Mouse (Mus musculus) heart, postnatal 14 days (tissue): Measurements from ENCODE around the gene Frmd4b. TPM values are rescaled to one million over a fixed set of nuclear protein-coding genes. Genes with fewer than 3 reads are reported as not detected.
A peak's percentile ranks its signal among the peaks of the same experiment; 100 is the strongest.
"Not testable (repeated sequence)": the region's sequence is repeated elsewhere in the genome, so short reads cannot be mapped to it uniquely, and the experiment has no call there.

Experiments used
- DNase-seq, 2 experiments: peaks; one replicate each; pipeline ENCODE4 v3.0.0; 2021 to 2022
- intact Hi-C: fragments of 180-260 bp; cut with DNase I; formaldehyde crosslinking; loops from one replicate; pipeline ENCODE4 v1.15.1; 2025
- total RNA-seq, 2 experiments: library from RNA; stranded (reverse); gene quantifications; 2 replicates each; pipeline ENCODE4 v1.2.3; 2021

Gene Frmd4b
- total RNA-seq, 2 experiments from 2014 or later, result 19.0 to 20.9 TPM

DNA sequence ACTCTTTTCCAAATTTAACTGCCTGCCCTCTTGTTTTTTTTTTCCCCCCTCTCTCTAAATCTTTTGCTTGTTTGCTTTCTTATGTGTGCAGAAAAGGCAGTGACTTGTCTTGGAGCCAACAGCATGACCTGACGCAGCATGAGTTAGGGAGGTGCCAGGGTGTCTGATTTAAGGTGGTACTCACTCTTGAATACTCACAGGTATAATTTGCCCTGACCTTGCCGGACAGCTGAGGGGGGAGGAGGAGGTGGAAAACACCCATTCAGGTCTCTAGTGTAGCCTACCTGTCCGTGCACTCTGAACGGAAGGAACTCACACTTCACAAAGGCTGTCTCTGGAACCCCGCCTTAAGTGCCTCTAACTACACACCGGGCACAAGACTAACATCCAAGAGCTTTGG is 338.5 kb downstream of the Frmd4b start:
- intact Hi-C loops, result loop anchor here (1.0 to 5.0 kb wide), 5 partner anchors 28 to 463 kb away; no protein-coding TSS in a partner anchor
- DNase-seq, result no peak

DNA sequence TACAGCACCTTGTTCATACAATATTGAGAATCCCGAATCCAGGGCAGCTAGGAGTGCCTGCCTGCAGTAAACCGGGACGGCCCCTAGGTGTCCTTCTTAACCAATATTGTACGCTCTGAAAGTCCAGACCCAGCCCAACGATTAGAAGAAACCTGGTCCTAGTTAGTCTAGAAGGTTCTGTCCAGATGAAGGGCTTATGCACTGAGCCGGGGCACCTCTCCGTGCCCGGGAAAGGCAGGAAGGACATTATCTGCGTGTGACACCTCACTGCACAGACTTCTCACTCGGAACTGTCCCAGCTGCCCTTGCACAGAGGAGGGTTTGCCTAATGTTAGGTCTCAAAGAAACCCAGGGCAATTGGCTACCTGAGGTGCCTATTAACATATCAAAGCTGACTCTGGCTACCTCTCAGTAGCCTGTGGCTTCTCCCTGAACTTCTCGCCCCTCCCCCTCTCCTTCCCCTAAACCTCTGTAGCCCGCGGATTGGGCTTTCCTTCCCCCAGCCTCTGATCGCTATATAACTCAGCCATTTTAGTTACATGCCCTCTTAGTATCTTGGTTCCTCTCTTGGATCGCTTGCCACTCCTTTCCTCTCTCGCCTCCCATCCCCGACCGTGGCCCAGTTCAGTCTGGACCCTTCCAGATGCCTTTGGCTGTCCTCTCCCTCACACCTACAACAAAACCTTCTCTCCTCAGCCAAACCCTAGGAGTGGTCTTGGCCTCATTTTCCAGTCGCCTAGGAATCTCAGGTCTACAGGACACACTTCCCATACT is 339.1 kb downstream of the Frmd4b start:
- intact Hi-C loops, result loop anchor here (1.0 to 5.0 kb wide), 5 partner anchors 27 to 464 kb away; no protein-coding TSS in a partner anchor
- DNase-seq, result peak; percentile 79 to 83

DNA sequence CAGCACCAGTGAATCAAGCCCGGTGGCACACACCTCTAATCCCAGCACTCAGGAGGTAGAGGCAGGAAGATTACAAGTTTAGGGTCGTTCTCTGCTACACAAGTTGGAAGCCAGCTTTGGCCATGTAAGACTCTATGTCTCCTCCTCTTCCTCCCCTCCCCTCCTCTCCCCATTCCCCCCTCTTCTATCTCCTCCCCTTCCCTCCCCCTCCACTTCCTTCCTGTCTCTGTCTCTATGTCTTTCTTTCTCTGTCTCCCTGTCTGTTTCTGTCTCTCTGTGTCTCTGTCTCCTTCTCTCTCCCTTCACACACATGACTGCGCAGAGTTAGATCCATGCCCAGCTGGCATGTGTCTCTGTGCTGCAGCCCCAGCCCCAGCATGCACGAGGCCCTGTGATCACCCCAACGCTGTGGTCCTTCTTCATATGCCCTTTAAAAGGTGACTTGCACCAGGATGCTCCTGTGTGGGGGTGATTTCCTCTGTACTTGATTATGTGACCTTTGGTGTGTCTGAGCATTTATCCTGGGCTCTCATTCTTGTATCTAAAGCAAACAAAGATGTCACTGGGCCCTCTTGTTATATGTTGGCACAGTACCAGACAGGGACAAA is 340.3 kb downstream of the Frmd4b start:
- no peak for DNase-seq
- intact Hi-C loops, result loop anchor here (5.0 kb wide), 1 partner anchor 465 kb away; no protein-coding TSS in a partner anchor

DNA sequence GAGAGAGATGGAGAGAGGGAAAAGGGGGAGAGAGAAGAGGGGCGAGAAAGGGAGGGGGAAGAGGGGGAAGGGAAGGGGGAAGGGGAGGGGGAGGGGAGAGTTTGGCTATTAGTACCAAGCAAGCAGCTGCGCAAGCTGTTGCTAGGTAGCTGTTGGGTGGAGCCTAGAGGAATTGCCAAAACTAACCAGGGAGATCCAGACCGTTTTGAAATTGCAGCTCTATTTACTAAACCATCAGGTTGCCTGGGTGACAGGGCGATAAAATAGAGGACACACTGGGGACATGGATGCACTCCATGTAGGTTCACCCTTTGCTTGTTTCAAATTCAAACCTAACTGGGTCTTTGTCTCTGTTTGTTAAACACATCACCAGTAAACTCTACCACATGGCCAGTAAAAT is 341.0 kb downstream of the Frmd4b start:
- peak; percentile 47 to 67 for DNase-seq
- intact Hi-C loops, result loop anchor here (5.0 kb wide), 1 partner anchor 466 kb away; no protein-coding TSS in a partner anchor

DNA sequence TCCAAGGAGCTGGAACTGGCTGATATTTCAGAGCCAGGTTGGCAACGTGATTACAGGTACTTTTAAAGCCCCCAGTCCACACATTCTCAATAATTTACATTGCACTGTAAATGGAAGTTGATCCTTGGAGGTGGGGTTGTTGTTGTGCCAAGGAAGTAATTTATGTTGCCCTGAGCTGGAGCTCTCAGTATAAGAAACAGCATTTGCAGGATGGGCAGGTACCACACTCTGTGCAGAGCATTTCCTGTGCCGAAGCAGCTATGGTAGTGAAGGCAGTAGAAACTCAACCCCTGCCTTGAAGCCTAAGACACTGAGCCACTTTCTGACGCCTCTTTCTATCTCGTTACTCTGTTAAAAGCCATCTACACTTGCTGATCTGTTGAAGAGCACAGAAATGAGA is 341.6 kb downstream of the Frmd4b start:
- no peak for DNase-seq
- intact Hi-C loops, result loop anchor here (5.0 kb wide), 1 partner anchor 467 kb away; no protein-coding TSS in a partner anchor

DNA sequence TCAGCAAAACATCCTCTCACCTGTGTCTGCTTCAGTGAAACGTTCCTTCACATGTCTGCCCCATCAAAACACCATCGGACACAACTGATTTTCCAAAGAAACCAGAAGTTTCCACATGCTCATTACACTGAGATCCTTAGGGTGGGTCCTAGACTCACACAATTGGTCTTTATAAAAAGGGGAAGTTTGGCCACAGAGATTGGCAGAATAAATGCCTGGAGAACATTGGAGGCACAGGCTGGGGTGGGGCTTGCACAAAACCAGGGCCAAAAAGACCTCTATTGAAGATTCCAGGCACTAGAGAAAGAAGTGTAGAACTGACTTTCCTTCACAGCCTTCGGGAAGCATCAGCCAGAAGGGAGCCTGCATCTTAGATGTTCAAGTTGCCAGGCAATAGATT is 343.6 kb downstream of the Frmd4b start:
- intact Hi-C loops, result no loop called here
- no peak for DNase-seq

DNA sequence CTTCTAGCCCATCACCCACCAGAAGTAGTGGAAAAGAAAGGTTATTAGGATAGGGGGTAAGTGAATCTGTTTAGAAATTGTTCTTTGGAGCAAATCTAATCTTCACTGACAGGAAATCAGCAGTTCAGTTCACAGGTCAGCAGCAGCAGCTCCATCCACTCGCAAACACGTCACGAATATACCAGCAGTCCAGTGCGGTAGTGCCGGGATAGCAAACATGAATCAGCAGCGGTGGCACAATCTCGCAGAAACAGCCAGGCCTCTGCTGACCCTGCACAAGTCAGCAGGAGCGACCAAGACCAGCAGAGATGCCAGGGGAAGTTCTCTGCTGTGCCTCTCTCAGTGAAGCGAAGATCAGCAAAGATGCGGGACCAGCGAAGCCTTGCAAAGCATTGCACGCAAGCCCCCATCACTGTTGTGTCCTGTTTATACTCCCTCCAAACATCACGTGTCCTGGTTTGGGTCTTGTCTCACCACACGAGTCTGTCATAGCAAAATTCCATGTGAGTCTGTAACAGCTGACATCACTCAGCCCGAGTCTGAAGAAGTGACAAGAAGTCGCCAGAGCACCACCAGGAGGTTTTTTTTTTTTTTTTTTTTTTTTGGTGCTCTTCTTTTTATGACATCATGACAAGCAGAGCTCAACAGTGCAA is 344.2 kb downstream of the Frmd4b start:
- intact Hi-C loops, result no loop called here
- no peak for DNase-seq

DNA sequence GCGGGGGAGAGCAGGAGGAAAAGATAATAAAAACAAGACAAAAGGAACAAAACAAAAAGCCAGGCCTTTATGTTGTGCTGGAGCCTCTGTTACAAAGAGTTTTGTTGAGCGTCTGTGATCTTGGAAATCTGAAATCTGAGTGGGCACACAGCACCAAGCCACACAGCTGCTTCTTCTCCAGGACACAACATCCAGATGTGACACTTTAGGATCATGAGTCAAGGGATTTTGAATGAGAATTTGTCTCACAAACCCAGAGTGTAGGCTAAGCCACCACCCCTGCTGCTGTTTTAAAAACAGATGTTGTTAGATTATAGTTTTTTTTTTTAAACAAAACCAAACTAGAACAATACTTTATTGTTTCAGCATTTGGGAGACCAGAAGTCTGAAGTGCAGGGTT is 345.0 kb downstream of the Frmd4b start:
- intact Hi-C loops, result no loop called here
- no peak for DNase-seq

DNA sequence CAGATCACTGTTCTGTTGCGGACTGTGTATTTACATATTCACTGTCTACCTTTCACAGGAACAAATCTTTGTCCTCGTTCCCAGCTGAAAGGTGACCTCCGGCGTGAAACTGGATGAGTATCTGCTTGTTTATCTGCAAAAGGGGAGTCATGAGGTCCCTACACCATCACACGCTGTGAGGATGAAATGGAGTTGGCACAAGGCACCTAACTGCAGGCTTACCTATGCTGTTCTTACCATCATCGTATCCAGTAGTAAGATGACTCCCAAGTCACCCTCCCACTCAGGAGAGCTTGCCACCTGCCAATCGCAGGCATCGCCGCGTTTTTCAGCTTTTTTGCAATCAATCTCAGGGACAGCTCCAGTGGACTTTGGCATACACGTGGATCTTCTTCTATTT is 347.7 kb downstream of the Frmd4b start:
- DNase-seq, result no peak
- intact Hi-C loops, result no loop called here

DNA sequence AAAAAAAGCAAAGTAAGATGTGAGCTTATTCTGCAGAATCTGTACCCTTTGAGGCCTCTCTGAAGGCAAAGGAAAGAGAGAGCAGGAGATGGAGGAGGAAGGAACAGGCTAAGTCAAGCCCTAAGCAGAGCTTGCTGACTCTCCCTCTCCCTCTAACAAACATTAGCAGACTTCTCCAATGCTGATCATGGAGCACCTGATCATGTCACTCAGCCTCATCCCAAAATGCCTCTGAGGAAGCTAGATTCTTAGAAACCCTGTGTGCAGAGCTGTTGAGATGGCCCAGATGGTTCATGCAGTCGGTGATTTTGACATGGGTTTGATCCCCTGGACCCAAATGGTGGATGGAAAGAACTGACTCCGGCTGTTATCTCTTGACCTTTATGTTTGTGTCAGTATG is 350.2 kb downstream of the Frmd4b start:
- intact Hi-C loops, result no loop called here
- DNase-seq, result no peak

DNA sequence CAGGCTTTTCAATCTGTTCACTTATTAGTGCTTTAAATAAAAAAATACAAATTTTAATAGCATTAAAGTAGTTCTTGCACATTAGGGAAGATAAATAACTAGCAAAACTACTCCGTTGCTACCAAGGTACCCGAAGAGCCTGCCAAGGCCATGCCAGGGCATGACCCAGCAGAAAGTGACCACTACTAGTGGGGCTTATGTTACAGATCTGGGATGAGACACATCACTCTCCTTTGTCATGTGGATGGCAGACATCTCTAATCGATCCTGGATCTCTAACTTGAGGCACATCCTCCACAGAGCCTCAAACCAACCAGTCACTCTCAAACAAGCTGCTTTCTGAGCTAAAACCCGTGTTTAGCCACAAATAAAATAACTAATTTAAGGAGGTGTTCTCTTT is 350.7 kb downstream of the Frmd4b start:
- DNase-seq, result no peak
- intact Hi-C loops, result no loop called here

DNA sequence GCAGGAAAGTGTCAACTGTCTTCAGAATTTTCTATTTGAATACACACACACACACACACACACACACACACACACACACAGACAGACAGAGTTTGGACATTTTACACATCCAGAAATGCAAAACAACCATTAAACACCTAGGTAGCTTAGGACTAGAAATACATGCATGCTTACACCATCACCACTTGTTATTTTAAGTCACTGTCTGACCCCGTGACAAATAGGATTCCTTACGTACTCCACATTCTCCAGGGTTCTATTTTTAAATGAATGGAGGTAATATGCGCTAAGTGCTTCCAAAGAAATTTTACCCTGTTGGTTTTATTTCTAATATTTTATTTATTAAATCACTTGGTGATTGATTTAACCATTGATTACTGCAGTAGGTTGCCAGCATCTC is 351.6 kb downstream of the Frmd4b start:
- DNase-seq, result no peak
- intact Hi-C loops, result no loop called here

DNA sequence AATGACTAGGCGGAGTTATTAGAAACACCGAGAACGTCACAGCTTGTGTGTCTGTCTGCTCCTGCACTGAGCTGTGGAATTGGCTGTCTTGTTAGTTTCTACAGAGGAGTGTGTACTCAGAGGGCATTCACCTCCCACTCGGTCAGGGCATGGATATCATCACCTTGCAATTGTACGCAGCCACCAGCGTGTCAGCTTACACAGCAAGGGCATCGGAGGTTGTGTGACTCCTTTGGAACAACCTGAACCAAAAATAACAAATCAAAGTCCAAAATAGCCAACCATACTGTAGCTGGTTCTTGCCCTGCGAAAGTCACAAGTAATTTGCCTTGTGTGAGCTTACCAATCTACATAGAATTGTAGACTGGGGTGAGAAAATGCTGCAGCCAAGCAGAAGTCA is 352.1 kb downstream of the Frmd4b start:
- intact Hi-C loops, result no loop called here
- peak; percentile 20 to 50 for DNase-seq

DNA sequence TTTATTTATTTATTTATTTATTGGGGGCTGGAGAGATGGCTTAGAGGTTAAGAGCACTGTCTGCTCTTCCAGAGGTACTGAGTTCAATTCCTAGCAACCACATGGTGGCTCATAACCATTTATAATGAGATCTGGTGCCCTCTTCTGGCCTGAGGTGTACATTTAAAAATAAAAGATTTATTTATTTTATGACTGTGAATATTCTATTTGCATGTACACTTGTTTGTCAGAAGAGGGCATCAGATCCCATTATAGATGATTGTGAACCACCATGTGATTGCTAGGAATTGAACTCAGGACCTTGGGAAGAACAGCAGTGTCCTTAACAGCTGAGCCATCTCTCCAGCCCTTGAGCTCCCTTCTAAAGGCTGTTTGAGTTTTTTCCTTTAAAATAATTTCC is 353.6 kb downstream of the Frmd4b start:
- intact Hi-C loops, DNase-seq: not testable (repeated sequence)

DNA sequence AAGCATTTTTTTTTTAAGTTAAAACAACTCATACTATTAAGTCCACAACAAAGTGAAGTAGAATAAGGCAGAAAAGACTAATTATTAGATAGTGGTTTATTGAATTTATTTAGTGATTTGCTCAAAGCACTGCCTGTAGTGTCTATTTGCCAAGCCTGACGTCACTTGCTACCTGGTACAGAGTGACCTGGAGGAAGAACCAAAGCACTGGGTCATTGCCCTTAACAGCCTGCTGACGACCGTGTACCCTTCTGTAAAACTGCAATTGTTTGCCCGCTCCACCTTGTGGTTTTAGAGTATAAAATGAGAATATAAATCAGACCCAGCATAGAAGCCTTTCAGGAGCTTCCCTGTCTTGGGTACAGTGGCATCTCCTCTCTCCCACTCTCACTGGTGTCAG is 355.1 kb downstream of the Frmd4b start:
- no peak for DNase-seq
- intact Hi-C loops, result no loop called here

DNA sequence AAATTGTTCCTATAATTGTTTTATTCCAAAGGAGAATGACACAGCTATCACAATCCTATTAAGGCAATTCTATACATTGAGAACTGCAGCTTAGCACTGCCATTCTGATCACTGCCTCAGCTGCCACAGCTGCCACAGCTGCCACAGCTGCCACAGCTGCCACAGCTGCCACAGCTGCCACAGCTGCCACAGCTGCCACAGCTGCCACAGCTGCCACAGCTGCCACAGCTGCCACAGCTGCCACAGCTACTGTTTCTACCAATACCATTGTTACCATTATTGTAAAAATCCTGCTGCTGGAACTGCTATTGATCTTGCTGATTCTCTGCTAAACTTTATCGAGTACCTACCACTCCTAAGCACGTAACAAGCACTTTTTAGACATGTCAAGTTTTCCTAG is 357.4 kb downstream of the Frmd4b start:
- intact Hi-C loops, DNase-seq: not testable (repeated sequence)

DNA sequence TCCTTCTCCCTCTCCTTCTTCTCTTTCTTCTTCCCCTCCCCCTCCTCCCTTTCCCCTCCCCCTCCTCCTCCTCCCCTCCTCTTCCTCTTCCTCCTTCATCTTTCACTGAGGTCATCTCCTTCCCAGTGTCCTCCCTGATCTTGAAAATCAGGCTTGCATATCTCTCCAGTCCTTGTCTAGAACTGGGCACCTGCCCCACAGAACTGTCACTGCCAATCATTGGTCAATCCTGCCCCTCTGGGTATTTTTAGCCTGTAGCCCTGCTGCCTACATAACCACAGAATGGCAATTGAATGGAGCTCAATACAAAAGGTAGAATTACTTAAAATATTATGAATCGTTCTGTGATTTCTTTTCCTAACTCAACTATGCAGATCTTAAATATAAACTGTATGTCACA is 358.9 kb downstream of the Frmd4b start:
- intact Hi-C loops, result no loop called here
- peak in 1 of 2 experiments; percentile 33 for DNase-seq

DNA sequence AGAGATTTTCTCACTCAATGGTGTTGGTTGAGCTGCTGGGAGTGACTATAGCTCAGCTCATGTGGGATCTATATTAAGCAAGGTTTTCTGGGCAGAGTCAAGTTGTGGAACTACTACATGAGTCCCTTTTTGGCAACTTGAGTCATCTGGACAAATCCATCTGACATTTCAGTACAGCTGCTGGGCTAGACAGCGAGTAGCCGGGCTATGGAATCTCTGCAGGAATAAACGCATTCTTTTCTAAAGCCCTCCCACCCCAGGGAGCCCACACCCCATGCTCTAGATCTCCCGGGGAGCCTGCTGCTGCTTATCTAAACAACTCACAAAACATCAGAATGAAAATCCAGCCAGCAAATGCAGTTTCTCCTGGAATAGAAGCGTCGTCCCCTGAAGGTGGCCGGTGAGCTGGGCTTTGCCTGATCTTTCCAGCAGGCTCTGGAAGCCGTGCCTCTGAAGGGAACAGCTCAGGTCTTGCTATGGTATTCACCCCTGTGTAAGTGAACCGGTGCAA is 364.6 kb downstream of the Frmd4b start, which contains the start of gene Lmod3:
TSS of gene Lmod3 (minus strand) at position 49 of the 511 bp plus-strand sequence.
- intact Hi-C loops, result loop anchor here (5.0 kb wide), 1 partner anchor 490 kb away; no protein-coding TSS in a partner anchor
- DNase-seq, result peak in 1 of 2 experiments; percentile 37

DNA sequence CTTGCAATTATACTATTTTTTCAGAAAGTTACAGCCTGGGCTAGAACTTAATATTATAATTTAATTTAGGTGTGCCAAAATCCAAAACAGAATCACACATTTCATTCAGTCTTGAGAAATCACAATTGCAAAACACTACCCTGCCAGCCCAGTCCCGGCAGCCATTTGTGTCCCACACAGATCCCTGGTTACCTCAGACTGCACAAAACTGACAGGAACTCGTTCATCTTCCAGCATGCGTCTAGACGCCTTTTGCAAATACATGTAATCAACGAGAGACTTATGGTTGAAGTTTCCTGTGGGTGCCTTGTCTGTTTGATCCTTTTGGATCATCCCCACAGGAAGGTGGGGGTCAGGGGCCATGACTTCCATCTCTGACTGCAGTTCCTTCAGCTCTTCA is 365.3 kb downstream of the Frmd4b start:
- intact Hi-C loops, result loop anchor here (5.0 kb wide), 1 partner anchor 490 kb away; no protein-coding TSS in a partner anchor
- peak in 1 of 2 experiments; percentile 15 for DNase-seq

DNA sequence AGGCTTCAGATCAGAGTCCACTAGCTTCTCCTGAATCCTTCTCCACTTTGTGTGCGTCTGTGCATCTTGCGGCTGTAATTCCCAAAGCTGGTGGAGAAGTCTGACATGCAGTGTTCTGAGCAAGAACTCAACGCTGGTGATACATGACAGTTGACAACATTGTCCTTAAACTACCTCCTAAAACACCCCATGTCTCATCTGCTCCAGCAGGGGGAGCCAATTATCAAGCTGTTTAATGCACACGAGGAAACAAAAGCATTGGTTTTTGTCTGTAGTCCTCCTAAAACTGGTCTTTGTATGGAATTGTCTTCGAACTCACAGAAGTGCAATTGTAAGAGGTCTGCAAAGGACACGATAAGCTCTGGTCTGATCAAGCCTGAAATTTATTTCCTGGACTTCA is 366.4 kb downstream of the Frmd4b start:
- intact Hi-C loops, result loop anchor here (1.0 to 5.0 kb wide), 4 partner anchors 28 to 491 kb away; no protein-coding TSS in a partner anchor
- peak; percentile 60 to 76 for DNase-seq

DNA sequence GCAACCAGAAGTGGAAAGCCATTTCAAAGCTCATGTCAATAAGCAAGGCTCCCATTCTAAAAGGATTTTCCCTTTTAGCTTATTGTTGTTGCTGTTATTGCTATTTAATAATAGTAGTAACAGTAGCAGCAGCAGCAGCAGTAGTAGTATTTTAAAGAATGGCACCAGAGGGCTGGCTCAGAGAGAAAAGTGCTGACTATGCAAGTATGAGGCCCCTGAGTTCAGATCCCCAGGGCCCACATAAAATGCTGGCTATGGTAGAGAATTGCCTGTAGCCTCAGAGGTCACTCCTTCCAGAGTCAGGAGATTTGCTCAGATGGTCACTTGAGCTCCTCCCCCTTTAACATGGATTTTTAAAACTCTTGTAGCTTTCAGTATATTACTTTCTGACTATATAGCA is 372.1 kb downstream of the Frmd4b start:
- no peak for DNase-seq
- intact Hi-C loops, result no loop called here
